8 mouse cellular contexts compared by ENCODE assay signal in genomic region chr16:30060412-30060811, GRCm38 (mm10). TPM values are rescaled to one million over a fixed set of nuclear protein-coding genes. Genes with fewer than 3 reads are reported as not detected.
DNase-seq lines count a peak whose midpoint lies in the region; ATAC-seq and TF ChIP-seq lines count a peak whose summit lies in the region.

No protein-coding gene starts in this region.

- no peak for TF ChIP-seq CTCF in lung, adult 2 months (IDR thresholded peaks at IDR 0.05; ENCODE audit: insufficient read depth, low read length)

- no peak for ATAC-seq in intestine, embryonic 14.5 days (replicated peaks; ENCODE audit: low FRiP score, low TSS enrichment, low read depth)

- H3K4me3 ChIP-seq in embryonic facial prominence, embryonic 10.5 days: no peak overlapping the region
- H3K4me3 ChIP-seq in intestine, embryonic 14.5 days (ENCODE audit: low read depth, low read length): no peak overlapping the region
- H3K4me3 ChIP-seq in lung, adult 2 months (replicated peaks; ENCODE audit: extremely low read depth, low read depth, low read length): no peak overlapping the region

- DNase-seq in cerebellum, postnatal 14 days: peak; percentile 25 to 32
- DNase-seq in cerebellum, adult 11 months: no peak
- DNase-seq in embryonic facial prominence, embryonic 10.5 days (ENCODE audit: low spot score): peak; percentile 32
- DNase-seq in intestine, embryonic 14.5 days (ENCODE audit: low spot score): no peak
- peak; percentile 64 for DNase-seq in lung, adult 2 months
- no peak for DNase-seq in layer of hippocampus, adult 8-10 months (ENCODE audit: low spot score in 2 of 2)
- no peak for DNase-seq in layer of hippocampus, postnatal 25 days (ENCODE audit: extremely low spot score in 1 of 2, low spot score in 1 of 2)
- DNase-seq in adrenal gland, adult 8-10 months: no peak

- peak overlapping the region; percentile 57 for H3K27ac ChIP-seq in embryonic facial prominence, embryonic 10.5 days (replicated peaks)
- peak overlapping the region; percentile 12; the same call in 1 of the 2 replicates for H3K27ac ChIP-seq in intestine, embryonic 14.5 days (ENCODE audit: low read depth)

- no peaks in the 10 kb centered on the region for H3K36me3 ChIP-seq in embryonic facial prominence, embryonic 10.5 days (replicated peaks)
- no peaks in the 10 kb centered on the region for H3K36me3 ChIP-seq in intestine, embryonic 14.5 days (ENCODE audit: control insufficient read depth, insufficient read depth, low read length)

- no peaks in the 10 kb centered on the region for H3K9me3 ChIP-seq in embryonic facial prominence, embryonic 10.5 days
- no peaks in the 10 kb centered on the region for H3K9me3 ChIP-seq in intestine, embryonic 14.5 days (ENCODE audit: control insufficient read depth, low read length)

- H3K9ac ChIP-seq in intestine, embryonic 14.5 days (ENCODE audit: low read length): no peak overlapping the region

- H3K4me1 ChIP-seq in embryonic facial prominence, embryonic 10.5 days: peaks cover 66% of the 10 kb centered on the region
- peaks cover 36% of the 10 kb centered on the region for H3K4me1 ChIP-seq in intestine, embryonic 14.5 days (replicated peaks; ENCODE audit: control insufficient read depth, insufficient read depth, low read length)
- H3K4me1 ChIP-seq in lung, adult 2 months (ENCODE audit: control insufficient read depth, insufficient read depth, low read length): 0 out of 2 replicates have a peak, but pooled peaks cover 2% of the 10 kb centered on the region

- no peak overlapping the region for H3K4me2 ChIP-seq in intestine, embryonic 14.5 days (ENCODE audit: low read length)

- TF ChIP-seq POLR2A in lung, adult 2 months (IDR thresholded peaks at IDR 0.05; ENCODE audit: borderline replicate concordance, extremely low read depth, low read depth, low read length): no peak

- WGBS in embryonic facial prominence, embryonic 10.5 days: 10% methylated on average over 8 of the region's 8 CpGs
- WGBS in intestine, embryonic 14.5 days: 24% methylated on average over 8 of the region's 8 CpGs
- 28% methylated on average over 8 of the region's 8 CpGs for WGBS in lung, adult 2 months

- H3K27me3 ChIP-seq in embryonic facial prominence, embryonic 10.5 days (replicated peaks; ENCODE audit: low read depth, poor library complexity, severe bottlenecking): peaks cover 73% of the 10 kb centered on the region
- H3K27me3 ChIP-seq in intestine, embryonic 14.5 days (replicated peaks; ENCODE audit: control insufficient read depth, insufficient read depth, low read length): no peaks in the 10 kb centered on the region

RNA-seq across cellular contexts. Expression of gene Hes1, which starts 3.8 kb away (rescaled TPM):
- 43.3 and 47.2 TPM in 2 replicates for polyA plus RNA-seq in embryonic facial prominence, embryonic 10.5 days (2016; fragmentation: Nextera tagmentation; extraction: Ambion mirVana)
- 61.0 and 67.2 TPM in 2 replicates for polyA plus RNA-seq in intestine, embryonic 14.5 days (2014; fragmentation: Nextera tagmentation; extraction: Ambion mirVana)
- 167 and 332 TPM in 2 replicates for polyA plus RNA-seq in lung, adult 2 months (2012; rRNA removed)
- total RNA-seq in layer of hippocampus, adult 8-10 months (2022): 10 to 100 TPM; 21.8 to 37.1 (median 23.1) TPM
- 10 to 100 TPM; 18.0 to 24.2 TPM for total RNA-seq in layer of hippocampus, postnatal 25 days (2021)
- 10 to 100 TPM; 25.2 to 38.7 (median 32.2) TPM for total RNA-seq in adrenal gland, adult 8-10 months (2022)

Comparison
In these comparisons a context has a peak if more than half of its experiments do, and no peak if none do; other contexts are left out.
1. DNase-seq: peak in cerebellum, postnatal 14 days (2 of 2), embryonic facial prominence, embryonic 10.5 days (single experiment) and lung, adult 2 months (single experiment); none in cerebellum, adult 11 months (single experiment), intestine, embryonic 14.5 days (single experiment), layer of hippocampus, adult 8-10 months (0 of 2), layer of hippocampus, postnatal 25 days (0 of 2) and adrenal gland, adult 8-10 months (single experiment).